Mouse (Mus musculus) MEL (cell line): ENCODE data around the gene 1700067P10Rik. TPM values are rescaled to one million over a fixed set of nuclear protein-coding genes. Genes with fewer than 3 reads are reported as not detected.

Source experiments
- DNase-seq: peaks from one replicate; pipeline ENCODE4 v3.0.0; 2011; ENCODE audit warnings: low read depth, low spot score
- H3K27ac ChIP-seq: 2 replicates; pipeline ENCODE4 v1.5.1; 2012; ENCODE audit warnings: low read depth, mild to moderate bottlenecking, control low read depth, low read length, moderate library complexity; ENCODE audit not compliant: control insufficient read depth
- H3K27me3 ChIP-seq, 2 experiments: fragments of 150-350 bp in 1 of 2; sonication (generic) in 1 of 2; 2 replicates each; pipeline ENCODE4 v1.6.1; 2012; ENCODE audit warnings: low read length in 2 of 2, mild to moderate bottlenecking in 2 of 2, improper control_type of control experiment in 1 of 2, moderate library complexity in 1 of 2; ENCODE audit not compliant: insufficient read depth in 2 of 2, control insufficient read depth in 1 of 2
- H3K36me3 ChIP-seq, 2 experiments: 2 replicates each; pipeline ENCODE4 v1.6.1; 2012 to 2014; ENCODE audit warnings: low read length in 2 of 2, improper control_type of control experiment in 1 of 2, inconsistent platforms in 1 of 2, mild to moderate bottlenecking in 1 of 2; ENCODE audit not compliant: insufficient read depth in 2 of 2, control insufficient read depth in 1 of 2
- H3K4me1 ChIP-seq, 2 experiments: fragments of 150-350 bp in 1 of 2; sonication (generic) in 1 of 2; 2 replicates each; pipeline ENCODE4 v1.6.1; 2012; ENCODE audit warnings: low read length in 2 of 2, improper control_type of control experiment in 1 of 2, mild to moderate bottlenecking in 1 of 2; ENCODE audit not compliant: insufficient read depth in 2 of 2, control insufficient read depth in 1 of 2
- H3K4me3 ChIP-seq, 2 experiments: fragments of 150-350 bp in 1 of 2; sonication (generic) in 1 of 2; 2 replicates each; pipeline ENCODE4 v1.5.1; 2012; ENCODE audit warnings: low read depth in 2 of 2, low read length in 2 of 2, mild to moderate bottlenecking in 2 of 2, moderate library complexity in 2 of 2, control low read depth in 1 of 2, improper control_type of control experiment in 1 of 2; ENCODE audit not compliant: control insufficient read depth in 1 of 2, insufficient read depth in 1 of 2
- H3K79me2 ChIP-seq: 2 replicates; pipeline ENCODE4 v1.6.1; 2012; ENCODE audit warnings: mild to moderate bottlenecking, low read length, moderate library complexity; ENCODE audit not compliant: control insufficient read depth, poor library complexity, insufficient read depth
- H3K9ac ChIP-seq: 2 replicates; pipeline ENCODE4 v1.6.1; 2012; ENCODE audit warnings: low read depth, mild to moderate bottlenecking, control low read depth, low read length, moderate library complexity; ENCODE audit not compliant: control insufficient read depth, poor library complexity, severe bottlenecking
- H3K9me3 ChIP-seq: fragments of 150-350 bp; sonication (generic); replicated peaks from 2 replicates; pipeline ENCODE4 v1.6.1; 2012; ENCODE audit warnings: mild to moderate bottlenecking, low read length, improper control_type of control experiment, moderate library complexity; ENCODE audit not compliant: insufficient read depth
- BHLHE40 ChIP-seq: IDR thresholded peaks from 2 replicates; pipeline ENCODE4 v1.6.1; 2012; ENCODE audit warnings: low read depth, mild to moderate bottlenecking, inconsistent platforms, low read length, improper control_type of control experiment, borderline replicate concordance
- CHD1 ChIP-seq: IDR thresholded peaks from 2 replicates; pipeline ENCODE4 v1.6.1; 2012; ENCODE audit warnings: low read depth, mild to moderate bottlenecking, inconsistent platforms, low read length, improper control_type of control experiment
- CHD2 ChIP-seq: IDR thresholded peaks from 2 replicates; pipeline ENCODE4 v1.6.1; 2011; ENCODE audit warnings: low read length, improper control_type of control experiment
- CTCF ChIP-seq, 3 experiments: IDR thresholded peaks in 2 of 3; conservative IDR thresholded peaks in 1 of 3; 2 replicates each; pipeline ENCODE4 v1.5.1; 2011 to 2012; ENCODE audit warnings: low read length in 3 of 3, low read depth in 2 of 3, mild to moderate bottlenecking in 2 of 3, improper control_type of control experiment in 1 of 3, inconsistent platforms in 1 of 3, mixed read lengths in 1 of 3, moderate library complexity in 1 of 3; ENCODE audit not compliant: control insufficient read depth in 1 of 3, insufficient read depth in 1 of 3, poor library complexity in 1 of 3, severe bottlenecking in 1 of 3
- E2F4 ChIP-seq: IDR thresholded peaks from 2 replicates; pipeline ENCODE4 v1.6.1; 2011; ENCODE audit warnings: low read depth, low read length, improper control_type of control experiment, borderline replicate concordance
- ELF1 ChIP-seq: IDR thresholded peaks from 2 replicates; pipeline ENCODE4 v1.6.1; 2014; ENCODE audit warnings: low read depth, mild to moderate bottlenecking, inconsistent platforms, low read length, improper control_type of control experiment, moderate library complexity
- EP300 ChIP-seq, 2 experiments: IDR thresholded peaks; 2 replicates each; pipeline ENCODE4 v1.6.1; 2011; ENCODE audit warnings: improper control_type of control experiment in 2 of 2, low read length in 2 of 2, low read depth in 1 of 2, mild to moderate bottlenecking in 1 of 2
- ETS1 ChIP-seq: IDR thresholded peaks from 2 replicates; pipeline ENCODE4 v1.6.1; 2012; ENCODE audit warnings: low read depth, mild to moderate bottlenecking, inconsistent platforms, low read length, improper control_type of control experiment, moderate library complexity
- GABPA ChIP-seq: IDR thresholded peaks from 2 replicates; pipeline ENCODE4 v1.6.1; 2012; ENCODE audit warnings: low read depth, mild to moderate bottlenecking, inconsistent platforms, low read length, improper control_type of control experiment, moderate library complexity
- GATA1 ChIP-seq: IDR thresholded peaks from 2 replicates; pipeline ENCODE4 v1.6.1; 2011; ENCODE audit warnings: low read depth, low read length, improper control_type of control experiment
- HCFC1 ChIP-seq: IDR thresholded peaks from 2 replicates; pipeline ENCODE4 v1.6.1; 2012; ENCODE audit warnings: low read depth, mild to moderate bottlenecking, inconsistent platforms, low read length, improper control_type of control experiment, moderate library complexity
- JUND ChIP-seq: IDR thresholded peaks from 2 replicates; pipeline ENCODE4 v1.6.1; 2011; ENCODE audit warnings: low read depth, mild to moderate bottlenecking, improper control_type of control experiment, low read length
- MAFK ChIP-seq: IDR thresholded peaks from 2 replicates; pipeline ENCODE4 v1.6.1; 2011; ENCODE audit warnings: low read depth, mild to moderate bottlenecking, low read length, improper control_type of control experiment, borderline replicate concordance
- MAX ChIP-seq: IDR thresholded peaks from 2 replicates; pipeline ENCODE4 v1.6.1; 2011; ENCODE audit warnings: low read length, improper control_type of control experiment
- MEF2A ChIP-seq: IDR thresholded peaks from 2 replicates; pipeline ENCODE4 v1.6.1; 2014; ENCODE audit warnings: low read depth, mild to moderate bottlenecking, inconsistent platforms, low read length, improper control_type of control experiment; ENCODE audit not compliant: poor library complexity, insufficient replicate concordance, severe bottlenecking; ENCODE audit errors: extremely low read depth
- MXI1 ChIP-seq: IDR thresholded peaks from 2 replicates; pipeline ENCODE4 v1.6.1; 2011; ENCODE audit warnings: mild to moderate bottlenecking, low read depth, low read length, improper control_type of control experiment
- MYC ChIP-seq: IDR thresholded peaks from 2 replicates; pipeline ENCODE4 v1.6.1; 2011; ENCODE audit warnings: low read depth, mild to moderate bottlenecking, low read length, improper control_type of control experiment, moderate library complexity
- NELFE ChIP-seq: IDR thresholded peaks from 2 replicates; pipeline ENCODE4 v1.6.1; 2011; ENCODE audit warnings: low read depth, low read length, improper control_type of control experiment
- POLR2A ChIP-seq, 2 experiments: IDR thresholded peaks; 2 replicates each; pipeline ENCODE4 v1.6.1; 2011 to 2012; ENCODE audit warnings: low read length in 2 of 2, mild to moderate bottlenecking in 2 of 2, control low read depth in 1 of 2, improper control_type of control experiment in 1 of 2, low read depth in 1 of 2, moderate library complexity in 1 of 2; ENCODE audit not compliant: control insufficient read depth in 1 of 2, insufficient read depth in 1 of 2, poor library complexity in 1 of 2
- POLR2AphosphoS2 ChIP-seq: IDR thresholded peaks from 2 replicates; pipeline ENCODE4 v1.6.1; 2011; ENCODE audit warnings: low read length, improper control_type of control experiment
- RAD21 ChIP-seq: IDR thresholded peaks from 2 replicates; pipeline ENCODE4 v1.6.1; 2011; ENCODE audit warnings: mild to moderate bottlenecking, low read depth, low read length, improper control_type of control experiment
- RCOR1 ChIP-seq: IDR thresholded peaks from 2 replicates; pipeline ENCODE4 v1.6.1; 2012; ENCODE audit warnings: low read depth, mild to moderate bottlenecking, inconsistent platforms, low read length, improper control_type of control experiment
- SMC3 ChIP-seq: IDR thresholded peaks from 2 replicates; pipeline ENCODE4 v1.6.1; 2011; ENCODE audit warnings: low read depth, low read length, improper control_type of control experiment
- TAL1 ChIP-seq: IDR thresholded peaks from 2 replicates; pipeline ENCODE4 v1.6.1; 2012; ENCODE audit warnings: mild to moderate bottlenecking, inconsistent platforms, low read length, moderate library complexity, mixed read lengths
- TBP ChIP-seq: IDR thresholded peaks from 2 replicates; pipeline ENCODE4 v1.8.0; 2011; ENCODE audit warnings: low read depth, low read length, improper control_type of control experiment
- TCF12 ChIP-seq: IDR thresholded peaks from 2 replicates; pipeline ENCODE4 v1.6.1; 2014; ENCODE audit warnings: low read depth, mild to moderate bottlenecking, inconsistent platforms, low read length, improper control_type of control experiment, moderate library complexity
- UBTF ChIP-seq: IDR thresholded peaks from 2 replicates; pipeline ENCODE4 v1.6.1; 2012; ENCODE audit warnings: low read depth, mild to moderate bottlenecking, inconsistent platforms, low read length, improper control_type of control experiment, moderate library complexity, borderline replicate concordance; ENCODE audit not compliant: insufficient read depth
- USF1 ChIP-seq: IDR thresholded peaks from 2 replicates; pipeline ENCODE4 v1.6.1; 2014; ENCODE audit warnings: low read depth, mild to moderate bottlenecking, inconsistent platforms, low read length, improper control_type of control experiment, moderate library complexity
- ZC3H11A ChIP-seq: IDR thresholded peaks from 2 replicates; pipeline ENCODE4 v1.6.1; 2012; ENCODE audit warnings: low read depth, mild to moderate bottlenecking, inconsistent platforms, low read length, improper control_type of control experiment
- polyA plus RNA-seq, 2 experiments: library from polyadenylated mRNA; stranded (reverse) in 1 of 2; unstranded in 1 of 2; fragments of >175 nt in 1 of 2; fragments of >200 nt in 1 of 2; gene quantifications; 2 replicates each; pipeline versions ENCODE4 v1.2.1 to v1.2.4; 2012; ENCODE audit warnings: low replicate concordance in 2 of 2, low read depth in 1 of 2; ENCODE audit not compliant: insufficient read length in 2 of 2, insufficient read depth in 1 of 2, missing spikeins in 1 of 2
- total RNA-seq: library from RNA; depleted of rRNA; stranded (reverse); fragments of 300-350 nt; gene quantifications from 2 replicates; pipeline ENCODE4 v1.2.3, GENCODE M21; 2012

Gene 1700067P10Rik
- total and polyA plus RNA-seq, 3 experiments, result not detected

GRCm38 (mm10) chr17:48043154-48043880 is 45.8 kb upstream of the 1700067P10Rik start:
- Histone ChIP-seq H3K9ac (no peak overlapping the region), H3K36me3 (peaks cover 0 to 9% of the 10 kb centered on the region in 2 experiments; a peak in 2 of 4 replicates), H3K4me3 (no peak overlapping the region), H3K27ac (peak overlapping the region; percentile 29; the same call in 1 of the 2 replicates), H3K27me3 (no peaks in the 10 kb centered on the region), H3K9me3 (no peaks in the 10 kb centered on the region), H3K4me1 (peaks cover 9 to 15% of the 10 kb centered on the region in 2 experiments; a peak in 3 of 4 replicates), H3K79me2 (no peaks in the 10 kb centered on the region; the same call in 1 of the 2 replicates)
- DNase-seq, result peak; percentile 66
- TF ChIP-seq TCF12, result peak; percentile 23; the same call in 1 of the 2 replicates
- TF ChIP-seq MAX, result no peak
- peak; percentile 56 for TF ChIP-seq HCFC1
- no peak for TF ChIP-seq E2F4
- TF ChIP-seq ELF1, result no peak
- TF ChIP-seq CTCF (IDR thresholded peaks at IDR 0.05 in 2 of 3, conservative IDR thresholded peaks at IDR 0.05 in 1 of 3; ENCODE audit: control insufficient read depth in 1 of 3, insufficient read depth in 1 of 3, low read depth in 2 of 3, low read length in 3 of 3, poor library complexity in 1 of 3, severe bottlenecking in 1 of 3), result peak in 2 of 3 experiments; percentile 37 to 52; a peak in 4 of 6 replicates
- peak; percentile 72 for TF ChIP-seq GATA1
- TF ChIP-seq ETS1, result 0 out of 2 replicates have a peak, but pooled peaks have one; percentile 30
- peak; percentile 32; the same call in 1 of the 2 replicates for TF ChIP-seq SMC3
- 0 out of 2 replicates have a peak, but pooled peaks have one; percentile 55 for TF ChIP-seq MYC
- no peak for TF ChIP-seq RAD21
- peak; percentile 39; the same call in 1 of the 2 replicates for TF ChIP-seq MXI1
- TF ChIP-seq EP300 (IDR thresholded peaks at IDR 0.05; ENCODE audit: low read depth in 1 of 2, low read length in 2 of 2), result peak in 1 of 2 experiments; percentile 66; a peak in 2 of 4 replicates
- TF ChIP-seq USF1, result no peak
- 0 out of 2 replicates have a peak, but pooled peaks have one; percentile 22 for TF ChIP-seq TAL1
- peak; percentile 43; the same call in 1 of the 2 replicates for TF ChIP-seq RCOR1
- no peak for TF ChIP-seq UBTF
- no peak for TF ChIP-seq CHD2
- TF ChIP-seq, all 39 proteins: peak for 11

DNA sequence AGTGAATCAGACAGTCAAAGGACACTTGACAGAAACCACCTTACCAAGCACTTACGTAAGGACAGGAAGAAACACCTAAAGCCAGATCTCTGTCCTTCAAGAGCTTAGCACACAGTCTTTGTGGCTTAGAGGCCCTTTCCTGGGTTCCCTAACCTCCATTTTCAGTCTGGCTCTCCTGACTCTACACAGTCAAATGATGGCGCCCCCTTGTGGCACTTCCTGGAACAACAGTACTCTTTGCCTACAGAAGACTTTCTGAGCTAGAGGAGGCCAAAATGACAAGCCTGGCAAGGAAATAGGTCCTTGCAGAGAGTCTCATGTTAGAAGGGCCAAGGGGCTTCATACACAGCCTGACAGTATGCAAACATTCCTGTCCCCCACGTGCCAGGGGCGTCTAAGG is 43.5 kb upstream of the 1700067P10Rik start:
- peaks cover 4 to 10% of the 10 kb centered on the region in 2 experiments; a peak in 3 of 4 replicates for H3K4me1 ChIP-seq
- H3K36me3 ChIP-seq, result peaks cover 0 to 9% of the 10 kb centered on the region in 2 experiments; a peak in 2 of 4 replicates
- no peaks in the 10 kb centered on the region for H3K9me3 ChIP-seq
- H3K27ac ChIP-seq, result no peak overlapping the region
- H3K9ac ChIP-seq, result no peak overlapping the region
- H3K27me3 ChIP-seq, result no peaks in the 10 kb centered on the region
- no peak overlapping the region for H3K4me3 ChIP-seq
- no peaks in the 10 kb centered on the region; the same call in 1 of the 2 replicates for H3K79me2 ChIP-seq
- DNase-seq, result peak; percentile 79
- TF ChIP-seq TBP (no peak), POLR2A (IDR thresholded peaks at IDR 0.05; ENCODE audit: control insufficient read depth in 1 of 2, insufficient read depth in 1 of 2, low read depth in 1 of 2, low read length in 2 of 2, poor library complexity in 1 of 2) (no peak), JUND (no peak), MAFK (no peak), CHD1 (no peak), USF1 (no peak), BHLHE40 (no peak), CTCF (IDR thresholded peaks at IDR 0.05 in 2 of 3, conservative IDR thresholded peaks at IDR 0.05 in 1 of 3; ENCODE audit: control insufficient read depth in 1 of 3, insufficient read depth in 1 of 3, low read depth in 2 of 3, low read length in 3 of 3, poor library complexity in 1 of 3, severe bottlenecking in 1 of 3) (peak; percentile 75 to 82 (median 78)), SMC3 (peak; percentile 79), NELFE (no peak), ZC3H11A (peak; percentile 57), ELF1 (peak; percentile 76), MEF2A (no peak), POLR2AphosphoS2 (no peak), HCFC1 (0 out of 2 replicates have a peak, but pooled peaks have one; percentile 27), UBTF (no peak), GABPA (no peak)
